Mouse (Mus musculus): ENCODE data around the gene Abcf3. TPM values are rescaled to one million over a fixed set of nuclear protein-coding genes. Genes with fewer than 3 reads are reported as not detected.

Abcf3 gene
- total RNA-seq, 2 experiments from 2014 or later, result 85.1 to 93.0 TPM

- no peak for DNase-seq (ENCODE audit: low spot score in 2 of 2)
- no peak overlapping the region for H3K4me3 ChIP-seq
- no peak for TF ChIP-seq CTCF (conservative IDR thresholded peaks at IDR 0.05)
- H3K27ac ChIP-seq, result no peak overlapping the region
Measured at GRCm38 (mm10) chr16:20552594-20552993, 4.2 kb downstream of the Abcf3 start.

- TF ChIP-seq CTCF (conservative IDR thresholded peaks at IDR 0.05), result no peak
- Histone ChIP-seq H3K27ac (no peak overlapping the region), H3K4me3 (no peak overlapping the region)
- no peak for DNase-seq (ENCODE audit: low spot score in 2 of 2)
Measured at GRCm38 (mm10) chr16:20555000-20555399, 6.6 kb downstream of the Abcf3 start.

DNA sequence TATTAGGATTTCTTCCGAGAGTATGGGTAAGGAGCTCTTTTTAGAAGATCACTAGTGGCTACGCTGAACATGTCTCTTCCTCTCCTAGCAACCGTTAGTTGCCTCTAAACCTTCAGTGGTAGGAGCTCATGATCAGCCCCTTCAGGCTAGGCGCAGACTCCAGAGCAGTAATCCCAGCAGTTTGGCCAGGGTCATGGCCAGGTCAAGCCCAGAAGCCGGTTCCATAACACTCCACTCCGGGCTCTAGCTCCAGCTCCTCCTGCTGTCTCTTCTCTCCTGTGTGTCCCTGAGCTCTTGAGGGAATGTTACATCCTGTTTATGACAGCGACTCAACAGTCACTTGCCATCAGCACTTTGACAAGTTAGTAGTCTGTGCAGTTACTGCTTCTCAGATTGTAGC, 9.0 kb downstream of the Abcf3 start:
- no peak for TF ChIP-seq CTCF (conservative IDR thresholded peaks at IDR 0.05)

DNA sequence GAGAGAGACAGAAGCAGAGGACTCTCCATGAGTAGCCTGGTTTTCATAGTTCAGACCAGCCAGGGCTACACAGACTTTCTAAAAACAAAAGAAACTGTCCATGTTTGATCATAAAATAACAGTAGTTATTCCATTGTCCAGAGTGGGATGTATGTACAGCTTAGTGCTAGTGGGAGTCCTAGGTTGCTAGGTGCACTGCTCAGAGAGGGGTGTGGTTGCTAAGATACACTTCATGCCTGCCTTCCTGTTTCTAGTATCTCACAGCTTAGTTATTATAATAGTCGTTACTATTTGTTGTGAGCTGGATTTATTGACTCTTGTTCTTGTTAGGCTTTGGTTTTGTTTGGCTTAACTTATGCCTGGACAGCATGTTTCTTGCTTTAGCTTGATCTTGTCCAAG, 16.7 kb downstream of the Abcf3 start:
- TF ChIP-seq CTCF (conservative IDR thresholded peaks at IDR 0.05), result no peak
- DNase-seq (ENCODE audit: low spot score in 2 of 2), result no peak
- no peak overlapping the region for H3K4me3 ChIP-seq
- no peak overlapping the region for H3K27ac ChIP-seq

More for the DNA sequence above, 9.0 kb downstream of the Abcf3 start:
- DNase-seq (ENCODE audit: low spot score in 2 of 2), result no peak
- Histone ChIP-seq H3K4me3 (no peak overlapping the region), H3K27ac (no peak overlapping the region)

DNA sequence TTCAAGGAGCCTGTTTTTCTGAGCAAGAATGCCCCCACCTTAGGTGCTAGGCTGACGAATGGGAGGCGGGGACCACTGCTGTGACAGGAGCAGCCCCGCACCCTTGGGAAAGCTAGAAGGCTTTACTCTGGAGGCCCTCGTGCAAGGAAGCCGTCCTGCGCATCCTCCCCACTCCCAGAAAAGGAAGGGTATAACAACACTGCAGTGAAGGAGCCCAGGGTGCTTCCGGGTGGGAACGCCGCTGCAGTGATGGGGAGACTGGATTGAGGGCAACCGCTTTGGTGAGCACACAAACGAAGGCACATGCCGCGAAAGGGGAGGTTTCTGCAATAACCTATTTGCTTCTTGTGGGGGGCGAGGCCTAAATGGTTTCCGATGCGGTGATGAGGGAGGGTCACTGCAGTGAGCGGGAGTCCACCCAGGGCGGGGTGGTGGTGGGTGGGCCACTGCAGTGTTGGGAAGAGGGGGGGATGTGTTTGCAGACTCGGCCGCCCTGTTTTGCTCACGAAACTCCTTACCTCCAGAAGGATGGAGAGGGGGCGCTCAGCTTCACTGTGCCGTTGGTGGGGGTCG, 41.1 kb downstream of the Abcf3 start, which contains the start of gene Vwa5b2:
Gene Vwa5b2 (plus strand): TSS at position 106 of the 573 bp plus-strand sequence.
- no peak for TF ChIP-seq CTCF (conservative IDR thresholded peaks at IDR 0.05)
- peak within 1 kb of the TSS; percentile 65 for H3K27ac ChIP-seq
- no peak for DNase-seq (ENCODE audit: low spot score in 2 of 2)
- peak within 1 kb of the TSS; percentile 65 for H3K4me3 ChIP-seq

DNA sequence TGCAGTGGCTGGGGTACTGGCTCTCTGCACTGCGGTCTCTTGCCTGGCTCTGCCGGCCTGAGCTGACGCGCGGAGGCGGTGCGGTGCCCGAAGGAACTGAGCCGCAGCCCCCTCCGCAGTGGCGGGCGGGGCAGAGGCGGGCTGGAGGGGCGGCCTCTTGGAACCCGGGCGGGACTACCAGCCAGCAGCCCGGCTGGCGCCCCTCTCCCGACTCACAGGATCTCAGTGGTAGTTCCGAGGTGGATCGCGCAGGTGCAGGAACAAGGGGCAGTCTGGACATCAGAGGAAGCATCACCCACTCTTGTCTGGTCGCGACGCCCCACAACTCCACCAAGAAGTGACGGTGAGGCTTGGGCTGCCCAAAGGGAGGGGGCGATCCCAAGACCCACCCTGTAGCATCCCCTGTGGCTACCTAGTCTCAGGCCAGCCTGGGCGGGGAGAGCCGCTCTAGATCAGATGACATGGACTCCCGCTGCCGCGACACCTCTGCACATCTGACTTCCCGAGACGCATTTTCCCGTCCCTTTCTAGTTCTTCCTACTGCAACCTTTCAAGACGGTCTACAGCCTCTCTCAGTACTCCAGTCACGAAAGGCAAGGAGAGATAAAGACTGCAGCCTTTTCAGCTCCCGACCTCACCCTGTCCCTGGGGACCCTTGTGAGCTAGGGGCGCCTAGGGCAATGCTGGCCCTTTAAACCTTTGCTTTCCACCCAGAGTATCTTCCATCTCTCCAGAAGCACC, 41.7 kb downstream of the Abcf3 start:
- peak in 1 of 2 experiments; percentile 36 for DNase-seq (ENCODE audit: low spot score in 2 of 2)
- Histone ChIP-seq H3K4me3 (peak overlapping the region; percentile 65), H3K27ac (peak overlapping the region; percentile 65; the same call in 1 of the 2 replicates)
- no peak for TF ChIP-seq CTCF (conservative IDR thresholded peaks at IDR 0.05)

DNA sequence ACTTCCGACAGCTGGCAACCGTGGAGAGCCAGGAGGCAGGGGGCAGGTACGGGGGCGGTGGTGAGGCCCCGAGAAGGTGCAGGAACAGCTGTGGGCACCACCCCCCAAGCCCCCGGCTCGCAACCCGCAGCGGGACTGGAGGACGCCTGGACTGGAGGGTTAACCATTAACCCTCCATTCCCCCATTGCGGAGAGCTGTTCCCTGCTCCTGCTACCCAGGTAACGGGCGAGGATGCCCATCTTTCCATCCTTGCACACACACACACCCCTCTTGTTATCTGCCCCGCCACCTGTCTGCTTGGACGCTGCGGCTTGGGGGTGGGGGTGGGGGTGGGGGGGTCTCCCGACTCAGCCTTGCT, 42.3 kb downstream of the Abcf3 start:
- TF ChIP-seq CTCF (conservative IDR thresholded peaks at IDR 0.05), result no peak
- DNase-seq (ENCODE audit: low spot score in 2 of 2), result no peak
- Histone ChIP-seq H3K27ac (no peak overlapping the region), H3K4me3 (peak overlapping the region; percentile 65)

GRCm38 (mm10) chr16:20591076-20591705, 42.8 kb downstream of the Abcf3 start:
- DNase-seq (ENCODE audit: low spot score in 2 of 2), result no peak
- no peak overlapping the region for H3K27ac ChIP-seq
- TF ChIP-seq CTCF (conservative IDR thresholded peaks at IDR 0.05), result no peak
- H3K4me3 ChIP-seq, result no peak overlapping the region

DNA sequence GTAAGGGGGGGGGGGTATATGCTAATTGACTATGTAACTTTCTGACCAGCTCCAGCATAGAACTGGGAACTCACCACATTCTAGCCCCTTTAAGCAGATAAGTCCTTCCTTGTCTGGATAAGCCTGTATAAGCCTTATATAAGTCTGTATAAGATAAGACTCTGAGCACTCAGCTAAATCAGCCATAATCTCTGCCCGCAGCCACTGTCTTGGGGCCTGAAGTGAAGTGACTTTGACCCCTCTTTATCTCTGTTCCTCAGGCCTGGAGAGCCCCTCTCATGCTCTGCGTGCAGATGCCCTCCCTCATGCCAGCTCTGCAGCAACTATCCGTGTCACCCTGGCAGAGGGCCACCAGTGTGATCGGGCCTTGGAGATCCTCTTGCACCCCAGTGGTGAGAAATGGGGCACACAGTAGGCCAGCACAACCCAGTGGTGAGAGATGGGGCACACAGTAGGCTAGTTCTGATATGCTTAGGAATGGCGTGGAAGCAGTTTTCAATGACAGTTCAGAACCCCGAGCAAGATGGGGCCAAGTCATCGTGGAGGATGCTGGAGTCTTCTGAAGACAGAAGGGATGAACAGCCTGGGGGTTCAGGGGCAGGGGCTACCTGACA, 46.8 kb downstream of the Abcf3 start:
- Histone ChIP-seq H3K4me3 (no peak overlapping the region), H3K27ac (no peak overlapping the region)
- TF ChIP-seq CTCF (conservative IDR thresholded peaks at IDR 0.05), result no peak
- DNase-seq (ENCODE audit: low spot score in 2 of 2), result no peak

DNA sequence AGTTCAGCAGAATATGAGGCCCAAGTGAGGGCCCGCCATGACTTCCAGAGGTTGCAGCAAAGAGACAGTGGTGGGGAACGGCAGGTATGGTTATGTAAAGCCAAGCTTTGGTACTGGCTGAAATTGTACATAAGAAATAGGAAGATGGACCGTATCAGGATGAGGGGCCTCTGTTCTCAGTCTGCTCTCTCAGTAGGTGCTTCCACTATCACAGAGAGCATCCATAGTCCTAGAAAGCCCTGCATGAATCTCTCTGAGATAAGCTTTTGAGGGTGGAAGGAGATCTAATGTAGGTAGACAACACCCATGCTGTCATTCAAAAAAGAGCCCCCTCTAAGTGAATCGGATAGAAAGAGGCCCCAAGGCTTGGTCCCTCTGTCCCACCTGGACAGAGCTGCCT, 47.4 kb downstream of the Abcf3 start:
- Histone ChIP-seq H3K4me3 (no peak overlapping the region), H3K27ac (no peak overlapping the region)
- no peak for TF ChIP-seq CTCF (conservative IDR thresholded peaks at IDR 0.05)
- no peak for DNase-seq (ENCODE audit: low spot score in 2 of 2)

- Histone ChIP-seq H3K27ac (no peak overlapping the region), H3K4me3 (no peak overlapping the region)
- no peak for DNase-seq (ENCODE audit: low spot score in 2 of 2)
- TF ChIP-seq CTCF (conservative IDR thresholded peaks at IDR 0.05), result no peak
Measured at GRCm38 (mm10) chr16:20596687-20597441, 48.5 kb downstream of the Abcf3 start.

DNA sequence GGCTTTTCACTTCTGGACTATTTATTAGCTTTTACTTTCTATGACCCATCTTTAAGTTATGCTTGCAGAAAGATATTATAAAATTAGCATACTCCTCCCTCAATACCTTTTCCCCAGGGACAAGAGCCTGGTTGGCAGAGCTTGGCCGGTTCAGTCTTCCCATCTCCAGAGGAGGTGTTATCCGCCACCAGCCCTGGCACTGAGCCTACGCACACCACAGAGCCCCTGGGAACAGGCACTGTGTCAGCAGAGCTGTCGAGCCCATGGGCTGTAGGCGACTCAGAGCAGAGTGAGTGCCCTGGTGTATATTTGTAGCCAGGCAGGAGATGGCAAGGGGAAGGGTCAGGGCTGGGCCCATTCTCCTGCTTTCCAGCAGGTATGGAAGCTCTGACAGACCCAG, 52.1 kb downstream of the Abcf3 start:
- DNase-seq (ENCODE audit: low spot score in 2 of 2), result no peak
- no peak for TF ChIP-seq CTCF (conservative IDR thresholded peaks at IDR 0.05)
- Histone ChIP-seq H3K27ac (no peak overlapping the region), H3K4me3 (no peak overlapping the region)

- H3K4me3 ChIP-seq, result no peak overlapping the region
- TF ChIP-seq CTCF (conservative IDR thresholded peaks at IDR 0.05), result no peak
Measured at GRCm38 (mm10) chr16:20604705-20605104, 56.3 kb downstream of the Abcf3 start.

More at GRCm38 (mm10) chr16:20604705-20605104, 56.3 kb downstream of the Abcf3 start:
- no peak for DNase-seq (ENCODE audit: low spot score in 2 of 2)
- no peak overlapping the region for H3K27ac ChIP-seq
